Mouse (Mus musculus) cerebellum, postnatal 10 days (tissue): ENCODE results near the gene Popdc2.
A peak's percentile ranks its signal among the peaks of the same experiment; 100 is the strongest.

ENCODE experiments used
- DNase-seq, 2 experiments: peaks; one replicate each; pipeline ENCODE4 v3.0.0; 2021; ENCODE audit warnings: mixed read lengths in 2 of 2

Gene Popdc2

DNA sequence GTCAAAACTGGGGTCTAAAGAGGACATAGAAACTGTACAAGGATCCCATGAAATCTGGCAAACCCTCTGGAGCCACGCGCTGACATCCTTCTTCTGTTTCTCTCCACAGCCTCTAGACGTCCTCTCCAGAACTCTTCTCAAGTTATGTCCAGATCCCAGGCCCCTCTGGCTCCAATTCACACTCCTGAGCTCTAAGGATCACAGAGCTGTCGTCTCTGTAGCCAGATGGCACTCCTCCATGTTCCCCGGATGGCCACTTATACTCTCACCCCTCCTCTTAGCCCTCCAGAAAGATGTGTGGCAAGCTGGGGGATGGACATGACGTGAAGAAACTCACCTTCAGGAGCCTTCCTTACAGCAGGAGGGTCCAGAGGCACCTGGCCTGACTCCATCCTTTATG is 15.5 kb downstream of the Popdc2 start:
- peak; percentile 42 to 53 for DNase-seq

DNA sequence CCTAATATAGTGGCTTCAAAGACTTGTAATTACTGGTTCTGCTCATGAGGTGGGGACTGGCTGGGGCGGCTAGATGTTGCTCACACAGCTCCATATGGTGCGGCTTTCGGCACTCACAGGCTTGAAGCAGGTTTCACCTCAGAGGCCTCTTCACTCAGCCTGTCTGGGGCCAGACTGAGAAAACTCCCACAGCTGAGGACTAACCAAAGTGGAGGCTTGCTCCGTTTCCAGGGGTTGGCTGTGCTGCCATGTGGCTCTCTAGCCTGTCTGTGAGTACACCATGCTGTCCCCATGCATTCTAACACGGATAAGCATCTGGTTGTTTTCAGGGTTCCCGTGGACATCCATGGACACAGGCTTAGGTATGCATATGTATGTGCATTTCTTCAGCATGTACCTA is 16.6 kb downstream of the Popdc2 start:
- DNase-seq = no peak

DNA sequence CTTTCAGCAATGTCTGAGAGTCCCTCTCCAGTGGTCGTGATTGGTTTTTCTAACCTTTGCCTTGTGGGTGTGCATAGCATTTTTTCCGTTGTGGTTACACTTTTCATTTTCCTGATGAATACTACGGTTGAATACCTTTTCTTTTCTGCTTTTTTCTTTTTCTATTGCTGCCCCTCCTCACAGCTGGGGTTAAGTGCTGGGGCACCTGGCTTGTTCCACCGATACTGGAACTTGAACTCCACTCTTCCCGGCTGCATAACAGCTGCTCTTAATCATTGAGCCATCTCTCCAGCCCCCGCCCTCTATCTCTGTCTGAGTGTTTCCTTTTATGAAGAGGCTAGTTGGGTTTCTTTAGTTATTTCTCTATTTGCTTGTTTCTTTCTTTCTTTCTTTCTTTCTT is 17.1 kb downstream of the Popdc2 start:
- no peak for DNase-seq

DNA sequence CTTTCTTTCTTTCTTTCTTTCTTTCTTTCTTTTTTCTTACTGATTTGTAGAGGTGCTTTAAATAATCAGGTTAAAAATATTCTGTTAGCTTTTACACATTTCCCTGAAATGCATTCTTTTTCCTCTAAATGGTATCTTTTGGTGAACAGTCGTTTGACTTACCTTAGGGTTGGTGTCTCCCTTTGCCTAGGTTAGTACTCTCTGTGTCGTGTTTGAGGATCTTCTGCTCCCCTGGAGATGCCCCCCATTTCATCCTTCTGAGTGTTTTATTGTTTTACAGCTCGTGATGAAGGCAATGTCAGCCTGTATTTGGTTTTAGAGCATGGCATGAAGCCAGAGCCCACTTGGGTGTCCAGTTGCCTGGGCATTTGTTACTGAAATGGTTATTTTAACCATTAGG is 17.5 kb downstream of the Popdc2 start:
- DNase-seq = peak in 1 of 2 experiments; percentile 29

DNA sequence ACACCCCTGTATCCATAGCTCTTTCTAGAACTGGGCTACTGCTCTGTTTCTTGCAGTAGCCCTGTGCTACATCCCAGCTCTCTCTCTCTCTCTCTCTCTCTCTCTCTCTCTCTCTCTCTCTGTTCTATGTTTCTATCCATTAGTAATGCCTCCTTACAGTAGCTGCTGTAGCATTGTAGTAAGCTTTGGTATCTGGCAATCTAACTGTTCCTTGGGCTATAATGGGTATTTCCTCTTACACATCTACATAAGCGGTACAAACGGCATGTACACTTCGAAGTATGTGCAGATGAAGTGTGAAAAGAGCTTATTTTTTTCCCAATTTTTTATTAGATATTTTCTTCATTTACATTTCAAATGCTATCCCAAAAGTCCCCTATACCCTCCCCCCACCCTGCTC is 17.9 kb downstream of the Popdc2 start:
- DNase-seq = no peak

DNA sequence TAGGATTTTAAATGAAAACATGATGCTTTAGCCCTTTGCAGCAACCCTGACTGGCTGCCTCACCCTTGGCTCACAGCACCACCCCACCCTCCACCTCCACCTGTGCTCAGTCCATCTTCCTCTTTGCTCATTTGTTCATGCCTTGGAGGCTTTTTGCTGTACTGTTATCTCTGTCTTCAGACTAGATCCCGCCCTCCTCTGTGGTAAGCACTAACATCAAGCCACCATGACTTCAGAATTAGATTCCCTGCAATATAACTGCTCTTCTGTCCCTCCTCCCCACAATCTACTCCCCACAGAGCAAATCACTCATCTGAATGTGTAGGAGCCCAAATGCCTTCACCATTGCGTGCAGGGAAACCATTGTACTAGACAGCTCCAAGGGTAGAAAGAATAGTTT is 21.7 kb downstream of the Popdc2 start:
- no peak for DNase-seq

- no peak for DNase-seq
Observed at GRCm38 (mm10) chr16:38385184-38385634, 23.2 kb downstream of the Popdc2 start.

GRCm38 (mm10) chr16:38385700-38386099 is 23.7 kb downstream of the Popdc2 start:
- DNase-seq = no peak

DNA sequence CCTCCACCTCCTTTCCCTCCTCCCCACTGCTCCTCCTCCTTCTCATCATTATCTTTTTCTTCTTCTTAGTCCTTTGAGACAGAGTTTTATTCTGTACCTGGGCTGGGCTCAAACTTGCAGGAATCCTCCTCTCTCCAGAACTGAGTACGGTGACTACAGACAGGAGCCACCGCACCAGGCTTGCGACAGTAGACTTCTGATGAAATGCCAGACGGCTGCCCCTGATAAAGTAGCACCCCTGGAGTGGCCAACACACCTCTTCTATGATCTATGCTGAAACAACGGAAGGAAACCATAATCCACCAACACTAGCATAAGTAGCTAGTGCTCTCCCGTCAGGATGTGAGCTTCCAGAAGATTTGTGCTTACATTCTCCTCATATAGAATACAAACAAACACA is 25.4 kb downstream of the Popdc2 start:
- no peak for DNase-seq

GRCm38 (mm10) chr16:38388757-38389156 is 26.7 kb downstream of the Popdc2 start:
- no peak for DNase-seq

DNA sequence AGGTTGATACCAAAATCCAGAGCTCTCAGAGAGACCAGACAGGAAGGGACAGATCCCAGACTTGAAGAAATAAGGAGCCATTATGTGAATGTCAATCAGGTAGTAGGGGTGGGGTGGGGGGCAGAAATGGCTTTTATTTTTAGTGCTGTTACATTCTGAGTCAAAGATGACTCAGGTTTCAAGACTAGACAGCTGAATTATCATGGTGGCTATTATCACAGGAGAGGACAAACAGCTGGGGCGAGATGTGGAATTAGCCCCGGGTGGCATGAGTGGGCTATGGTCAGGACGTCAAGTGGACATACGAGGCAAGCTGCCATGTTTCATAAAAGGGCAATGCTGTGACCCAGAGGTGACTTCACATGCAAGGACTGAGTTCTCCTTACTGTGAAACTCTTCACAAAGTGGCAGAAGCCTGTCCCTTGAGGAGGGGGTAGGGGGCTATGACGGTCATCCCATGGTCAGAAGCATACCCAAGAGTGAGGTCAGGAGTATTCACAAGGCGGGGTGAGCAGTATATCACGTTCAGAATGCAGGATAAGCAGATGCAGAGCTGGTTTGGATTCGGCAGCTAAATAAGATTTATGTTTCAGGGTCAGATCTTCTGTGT is 27.4 kb downstream of the Popdc2 start:
- no peak for DNase-seq

DNA sequence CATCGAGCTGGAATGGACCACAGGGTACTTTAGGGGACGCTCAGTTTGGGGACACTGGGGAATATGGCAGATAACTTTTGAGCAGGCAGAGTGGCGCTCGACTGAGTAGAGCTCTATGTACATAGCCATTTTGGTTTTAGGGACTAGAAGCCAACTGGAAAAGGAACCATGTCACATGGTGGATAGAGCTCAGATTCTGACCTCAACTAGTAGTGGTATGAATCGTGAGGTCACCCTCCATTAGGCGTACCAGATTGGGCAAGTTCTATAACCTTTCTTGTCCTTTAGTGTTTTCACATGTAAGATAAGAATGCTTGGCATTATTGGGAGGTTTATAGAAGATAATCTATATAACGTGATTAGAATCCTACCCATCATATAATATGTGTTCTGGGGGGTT is 28.3 kb downstream of the Popdc2 start:
- DNase-seq = no peak

DNA sequence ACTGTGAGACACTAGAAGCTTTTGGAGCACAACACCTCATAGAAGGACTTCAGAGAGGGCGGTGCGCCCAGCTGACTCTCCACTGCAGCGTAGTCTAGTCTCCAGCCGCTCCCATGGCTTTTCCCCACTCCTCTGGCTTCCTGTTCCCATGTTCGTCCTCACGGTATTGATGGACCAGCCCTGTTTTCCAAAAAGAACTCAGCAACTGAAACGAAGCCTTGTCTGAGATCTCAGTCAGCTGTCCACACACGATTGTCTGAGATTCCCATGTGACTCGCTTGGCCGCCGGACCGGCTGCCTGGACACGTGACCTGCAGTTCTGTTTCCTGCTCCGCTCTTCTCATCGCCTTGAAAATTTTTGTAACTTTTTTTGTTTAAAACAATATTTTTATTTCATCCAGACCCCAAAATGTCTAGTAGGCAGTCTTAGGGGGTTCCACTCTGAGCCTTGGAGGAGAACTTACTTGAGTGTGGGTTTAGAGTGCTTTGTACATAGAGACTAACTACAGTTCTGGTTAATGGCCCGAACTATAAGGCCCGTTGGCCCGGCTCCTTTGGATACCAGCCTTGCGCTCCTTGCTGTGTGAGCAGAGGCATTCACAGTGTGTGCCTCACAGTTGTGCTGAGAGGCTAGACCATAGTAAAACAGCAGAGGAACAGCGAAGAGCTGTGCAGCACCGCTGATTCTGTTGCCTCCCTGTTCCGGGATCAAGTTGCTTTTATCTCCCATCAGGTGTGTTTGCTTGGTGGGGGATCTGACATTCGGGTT is 30.3 kb downstream of the Popdc2 start:
- DNase-seq = peak; percentile 34 to 40

DNA sequence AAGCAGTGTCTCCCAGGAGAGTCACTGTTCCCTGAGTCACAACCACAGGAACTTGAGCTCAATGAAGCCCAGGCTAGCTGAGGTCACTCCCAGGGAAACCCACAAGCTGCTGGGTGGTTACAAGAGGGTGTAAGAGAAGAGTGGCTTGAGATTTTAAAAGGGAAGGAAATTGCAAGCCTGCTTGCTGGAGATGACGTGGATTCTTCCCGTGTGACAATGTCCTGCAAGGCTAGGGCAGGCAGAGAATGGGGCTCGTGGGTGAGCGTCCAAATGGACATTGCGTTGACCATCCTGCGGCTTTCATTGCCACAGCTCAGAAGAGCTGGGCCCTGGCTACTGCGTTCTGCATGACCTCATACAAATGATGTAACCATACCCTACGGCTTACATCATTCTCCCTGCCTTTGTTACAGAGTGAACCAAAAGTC is 32.2 kb downstream of the Popdc2 start:
- DNase-seq = no peak

- DNase-seq = no peak
Observed at GRCm38 (mm10) chr16:38395060-38395730, 33.2 kb downstream of the Popdc2 start.

DNA sequence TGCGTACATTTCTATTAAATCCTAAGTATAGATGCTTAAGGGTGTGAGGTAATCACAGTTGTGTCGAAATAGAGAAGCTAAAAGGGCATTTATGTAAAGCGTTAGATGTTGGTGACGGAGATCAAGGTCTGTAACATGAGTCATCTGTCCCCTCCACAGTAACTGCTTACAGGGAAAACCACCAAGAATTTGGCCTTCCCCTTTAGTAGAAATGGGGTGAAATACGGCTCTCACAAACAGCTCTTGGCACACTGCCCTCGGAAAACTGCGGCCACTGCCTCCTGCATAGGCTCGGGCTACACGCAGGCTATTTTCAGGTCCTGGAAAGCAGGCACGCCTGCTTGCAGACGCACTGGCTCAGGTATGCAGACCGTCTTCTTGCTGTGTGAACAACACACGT is 34.1 kb downstream of the Popdc2 start:
- DNase-seq = peak; percentile 72 to 74

GRCm38 (mm10) chr16:38398266-38398665 is 36.3 kb downstream of the Popdc2 start:
- DNase-seq = no peak

DNA sequence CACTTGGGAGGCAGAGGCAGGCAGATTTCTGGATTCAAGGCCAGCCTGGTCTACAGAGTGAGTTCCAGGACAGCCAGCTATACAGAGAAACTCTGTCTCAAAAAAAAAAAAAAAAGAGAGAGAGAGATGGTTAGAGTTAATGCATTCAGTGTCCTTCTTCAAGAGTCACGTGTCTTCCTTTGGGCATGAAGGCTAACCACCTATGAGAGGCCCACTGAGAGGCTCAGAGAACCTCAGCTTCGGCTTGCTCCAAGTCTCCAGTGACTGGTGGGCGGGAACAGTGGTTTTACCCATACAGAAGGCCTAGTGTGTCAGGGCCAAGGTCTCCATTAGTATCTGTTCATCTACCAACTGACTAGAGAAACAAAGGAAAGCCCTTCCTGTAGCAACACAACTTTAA is 37.1 kb downstream of the Popdc2 start:
- DNase-seq = no peak

DNA sequence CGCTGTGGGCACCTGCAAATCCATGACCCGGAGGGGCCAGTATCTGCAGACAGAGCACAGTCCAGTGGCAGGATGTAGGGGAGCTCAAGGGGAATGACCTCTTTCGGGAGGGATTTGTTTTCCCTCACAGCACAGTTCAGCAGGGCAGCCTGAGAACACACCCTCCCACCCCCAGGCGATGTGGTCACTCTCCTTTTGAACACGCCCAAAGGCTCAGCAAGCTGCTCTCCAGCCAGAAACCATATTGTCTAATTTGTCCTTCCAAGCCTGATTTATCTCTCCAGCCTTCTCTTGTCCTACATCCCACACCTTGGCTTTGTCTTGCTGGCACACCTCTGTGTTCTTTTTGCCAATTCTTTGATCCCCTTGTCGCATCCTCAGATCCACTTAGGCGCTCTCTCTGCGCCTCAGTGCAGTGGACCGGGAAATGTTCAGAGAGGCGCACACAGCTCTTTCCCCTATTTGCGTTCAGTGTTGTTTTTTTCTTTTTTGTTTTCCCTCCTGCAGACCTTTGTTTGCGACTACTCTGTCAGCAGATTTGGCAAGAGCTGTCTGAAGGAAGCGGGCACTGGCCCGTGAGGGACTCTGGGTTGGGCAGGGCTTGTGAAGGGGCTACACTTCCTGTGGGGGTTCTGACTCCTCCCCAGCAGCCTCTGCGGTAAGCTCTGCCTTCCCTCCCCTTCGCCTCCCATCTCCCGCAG is 37.7 kb downstream of the Popdc2 start:
- peak; percentile 73 to 74 for DNase-seq

DNA sequence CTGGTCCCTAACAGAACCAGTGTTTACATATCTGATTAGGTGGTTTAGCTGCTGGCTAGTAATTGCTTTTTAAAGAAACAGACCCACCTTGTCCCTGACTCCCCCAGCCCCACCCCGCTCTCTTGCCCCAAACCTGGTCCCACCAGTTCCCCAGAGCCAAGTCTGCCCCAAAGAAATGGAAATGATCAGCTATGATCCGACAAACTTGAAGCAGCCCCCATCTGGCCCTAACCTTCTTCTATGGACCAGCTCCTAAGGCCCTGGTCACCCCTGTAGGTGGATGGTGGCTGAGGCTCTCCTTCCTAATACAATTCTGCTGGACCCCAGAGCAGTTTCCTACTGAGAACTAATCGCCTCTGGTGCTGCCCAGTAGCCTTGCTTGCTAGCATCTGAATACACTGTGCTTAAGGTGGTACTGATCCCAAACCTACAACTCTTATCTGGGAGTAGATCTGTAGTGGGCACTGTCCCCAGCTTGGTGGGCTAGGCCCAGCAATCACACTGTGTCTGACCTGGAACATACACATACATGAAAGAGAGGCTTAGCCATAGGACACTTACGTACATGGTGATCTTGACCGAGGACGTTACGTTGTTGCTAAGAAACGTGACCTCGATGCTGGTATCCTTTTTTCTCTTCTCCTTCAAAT is 38.4 kb downstream of the Popdc2 start:
- no peak for DNase-seq

- no peak for DNase-seq
Observed at GRCm38 (mm10) chr16:38401468-38401867, 39.5 kb downstream of the Popdc2 start.

GRCm38 (mm10) chr16:38403639-38404038 is 41.6 kb downstream of the Popdc2 start:
- DNase-seq = no peak

GRCm38 (mm10) chr16:38406293-38406692 is 44.3 kb downstream of the Popdc2 start:
- DNase-seq = no peak
